Mouse (Mus musculus): ENCODE measurements around the gene Ncf1. TPM values are rescaled to one million over a fixed set of nuclear protein-coding genes. Genes with fewer than 3 reads are reported as not detected.

Ncf1 gene
- polyA plus RNA-seq, 1 experiment, result 8.6 TPM

DNA sequence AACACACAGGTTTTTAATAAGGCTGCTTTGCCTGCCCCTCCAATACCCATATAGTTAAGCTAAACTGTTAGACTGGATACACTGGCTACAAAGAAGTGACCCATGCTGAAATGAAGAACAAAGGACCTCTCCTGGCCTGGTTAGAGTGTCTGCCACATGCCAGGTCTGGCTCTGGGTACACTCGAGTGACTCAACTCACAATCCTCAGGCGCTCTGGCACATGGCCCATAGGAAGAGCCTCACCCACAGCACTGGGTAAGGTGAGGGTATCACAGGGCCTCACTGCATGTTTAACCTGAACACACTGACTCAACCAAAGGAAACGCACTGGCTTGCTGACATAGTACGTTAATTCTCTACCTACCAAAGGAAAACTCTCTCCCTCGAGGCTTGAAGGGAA, 16.7 kb upstream of the Ncf1 start:
- DNase-seq (ENCODE audit: extremely low spot score in 1 of 2, low spot score in 1 of 2), result no peak

DNA sequence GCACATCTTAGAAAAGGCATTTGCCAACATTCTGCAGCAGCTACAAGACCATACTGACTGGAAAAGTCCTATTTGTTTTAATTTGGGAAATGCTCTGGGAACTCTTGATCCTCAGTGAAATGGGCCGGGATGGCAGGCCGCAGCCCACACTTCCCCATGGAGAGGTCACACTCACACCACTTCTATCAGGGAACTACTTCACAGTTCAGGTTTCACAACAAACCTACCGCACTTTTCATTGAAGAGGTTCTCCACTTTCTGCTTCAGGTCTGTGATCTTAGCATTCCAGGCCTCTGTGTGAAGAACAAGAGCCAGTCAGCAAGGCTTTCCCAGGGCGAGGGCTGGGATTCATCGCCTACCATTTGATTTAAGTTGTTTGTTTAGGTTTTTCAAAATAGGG, 15.5 kb upstream of the Ncf1 start:
- DNase-seq (ENCODE audit: extremely low spot score in 1 of 2, low spot score in 1 of 2), result no peak

DNA sequence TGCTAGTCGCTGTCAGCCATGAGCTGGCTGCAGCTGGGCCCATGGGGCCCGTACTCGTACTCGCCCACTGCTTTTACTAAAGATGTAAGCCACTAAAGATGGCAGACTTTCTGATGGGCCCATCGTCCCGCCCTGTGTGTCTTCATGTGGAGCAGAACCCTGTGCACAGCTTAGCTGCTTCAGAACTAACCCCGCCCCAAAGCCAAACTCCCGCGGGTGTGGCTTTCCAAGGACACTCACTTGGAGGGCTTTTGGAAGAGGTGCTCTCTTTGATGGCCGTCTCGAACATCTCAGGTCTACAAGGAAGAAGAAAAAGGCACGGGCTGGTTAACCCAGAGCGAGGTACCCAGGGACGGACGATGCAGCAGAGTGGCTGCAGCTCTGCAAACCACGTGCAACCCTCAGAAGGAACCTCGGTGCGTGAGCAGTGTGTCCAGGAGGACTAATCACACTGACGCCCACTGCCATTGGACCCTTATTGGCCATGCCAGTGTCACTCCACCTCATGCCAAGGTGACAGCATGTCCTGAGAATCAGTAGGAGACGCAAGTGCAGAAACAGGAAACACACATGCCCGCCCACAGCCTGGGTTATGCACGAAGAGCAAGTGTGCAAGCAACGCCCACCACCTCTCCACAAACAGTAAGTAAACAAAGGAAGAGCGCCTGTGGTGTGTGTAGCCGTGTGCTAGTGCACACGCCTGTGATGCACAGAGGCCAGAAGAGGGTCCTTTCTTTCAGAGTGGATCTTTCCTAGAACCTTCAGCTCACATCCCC, 14.4 kb upstream of the Ncf1 start:
- DNase-seq (ENCODE audit: extremely low spot score in 1 of 2, low spot score in 1 of 2), result no peak

DNA sequence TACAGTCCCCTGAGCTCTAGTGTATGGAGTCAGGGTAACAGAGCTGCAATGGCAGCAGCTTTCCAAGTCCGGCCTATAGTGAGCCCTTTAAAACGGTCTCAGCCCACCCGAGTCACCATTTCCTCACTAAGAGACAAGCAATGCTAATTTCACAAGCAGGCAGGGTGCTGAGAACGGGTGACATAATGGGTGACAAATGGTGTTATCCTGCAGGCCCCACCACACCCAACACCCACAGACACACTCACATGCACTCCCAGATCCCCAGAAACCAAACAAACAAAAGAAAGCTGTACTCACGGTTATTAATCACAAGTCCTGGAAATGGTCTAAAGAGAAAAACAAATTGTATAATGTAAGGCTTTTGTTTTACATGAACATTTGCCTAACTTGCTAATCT, 12.4 kb upstream of the Ncf1 start:
- no peak for DNase-seq (ENCODE audit: extremely low spot score in 1 of 2, low spot score in 1 of 2)

DNA sequence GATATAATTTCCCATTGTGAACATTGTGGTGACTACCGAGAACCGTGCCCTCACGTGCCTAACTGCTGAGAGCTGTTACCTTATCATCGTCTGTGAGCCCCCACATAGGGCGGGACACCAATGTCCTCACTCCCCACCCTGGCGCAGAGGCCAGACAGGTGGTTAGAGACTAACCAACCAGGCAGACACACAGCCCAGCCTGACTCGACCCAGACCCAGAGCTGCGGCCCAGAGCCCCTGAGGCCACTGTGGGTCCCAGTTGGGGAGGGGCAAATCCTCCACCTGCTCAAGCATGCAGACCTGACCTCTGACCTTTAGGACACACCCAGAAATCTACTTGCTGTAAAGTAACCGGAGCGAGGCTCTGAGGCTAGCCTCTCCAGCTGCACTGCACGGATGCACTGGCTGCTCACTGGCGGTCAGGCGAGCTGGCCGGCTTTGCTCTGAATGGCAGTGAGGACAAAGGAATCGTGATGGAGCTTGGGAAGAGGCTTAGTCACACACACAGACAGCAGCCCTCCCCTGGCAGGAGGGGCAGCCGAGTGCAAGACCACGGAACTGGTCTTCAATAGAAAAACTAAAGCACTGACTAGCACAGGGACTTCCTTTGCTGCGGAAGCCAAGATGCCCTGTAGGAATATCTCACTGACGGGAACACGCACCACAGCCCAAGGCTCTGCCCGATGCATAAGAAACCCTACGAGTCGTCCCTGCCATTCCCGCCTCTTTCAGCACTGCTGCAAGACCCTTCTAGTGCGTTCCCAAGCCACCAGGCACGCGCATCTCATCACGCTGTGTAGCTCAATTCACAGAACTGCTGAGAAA, 8.7 kb upstream of the Ncf1 start:
- DNase-seq (ENCODE audit: extremely low spot score in 1 of 2, low spot score in 1 of 2), result peak in 1 of 2 experiments; percentile 21

DNA sequence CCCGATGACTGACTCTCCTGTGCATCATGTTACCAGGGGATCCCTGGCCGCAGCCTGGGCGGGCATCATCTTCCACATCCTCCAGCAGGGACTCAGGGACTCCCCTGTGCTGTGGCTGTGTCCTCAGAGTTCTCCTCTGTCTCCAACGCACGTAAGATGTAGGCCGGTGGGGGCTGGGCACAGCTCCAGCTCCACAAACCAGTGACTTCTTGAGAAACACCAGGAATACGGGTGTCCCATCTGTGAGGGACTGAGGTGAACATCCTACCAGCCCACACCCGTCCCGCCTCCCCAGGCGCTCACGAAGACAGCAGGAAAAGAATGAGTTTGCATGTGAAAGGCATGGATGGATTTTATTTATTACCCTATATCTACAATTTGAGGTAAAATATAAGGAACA, 8.1 kb upstream of the Ncf1 start:
- DNase-seq (ENCODE audit: extremely low spot score in 1 of 2, low spot score in 1 of 2), result peak in 1 of 2 experiments; percentile 27

DNA sequence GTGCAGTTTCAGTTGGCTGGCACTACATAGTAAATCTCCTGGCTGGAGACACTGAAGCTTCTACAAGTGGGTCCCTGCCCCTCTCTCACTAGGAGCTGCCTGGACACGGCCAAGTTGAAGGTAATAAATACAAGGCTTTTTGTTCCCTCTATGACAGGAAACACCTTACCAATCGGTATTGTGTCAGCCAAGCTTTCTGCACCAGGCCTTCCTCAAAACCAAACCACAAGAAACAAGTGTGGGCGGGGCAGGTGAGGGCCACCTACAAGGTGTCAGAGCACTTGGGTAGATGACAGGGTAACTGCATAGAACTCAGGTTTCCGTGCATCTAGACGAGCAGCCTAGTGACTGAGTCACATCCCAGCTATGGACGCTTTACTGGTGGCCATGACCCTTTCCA, 7.4 kb upstream of the Ncf1 start:
- no peak for DNase-seq (ENCODE audit: extremely low spot score in 1 of 2, low spot score in 1 of 2)

DNA sequence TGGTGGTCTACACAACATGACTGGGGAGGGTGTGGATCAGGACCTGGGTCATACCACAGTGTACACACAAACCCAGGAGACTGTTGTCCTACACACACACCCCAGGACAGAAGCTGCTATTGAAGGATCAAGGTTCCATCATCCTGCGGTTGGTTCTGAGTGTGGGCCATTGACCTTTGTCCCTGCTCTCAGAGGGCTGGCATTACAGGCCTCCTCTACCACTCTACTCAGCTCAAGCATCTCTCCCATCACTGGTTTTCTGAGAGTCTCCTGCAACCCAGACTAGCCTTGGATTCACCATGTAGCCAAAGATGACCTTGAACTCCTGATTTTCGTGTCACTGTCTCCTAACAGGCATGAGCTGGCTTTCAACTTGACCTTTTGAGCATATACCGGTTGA, 6.8 kb upstream of the Ncf1 start:
- no peak for DNase-seq (ENCODE audit: extremely low spot score in 1 of 2, low spot score in 1 of 2)

DNA sequence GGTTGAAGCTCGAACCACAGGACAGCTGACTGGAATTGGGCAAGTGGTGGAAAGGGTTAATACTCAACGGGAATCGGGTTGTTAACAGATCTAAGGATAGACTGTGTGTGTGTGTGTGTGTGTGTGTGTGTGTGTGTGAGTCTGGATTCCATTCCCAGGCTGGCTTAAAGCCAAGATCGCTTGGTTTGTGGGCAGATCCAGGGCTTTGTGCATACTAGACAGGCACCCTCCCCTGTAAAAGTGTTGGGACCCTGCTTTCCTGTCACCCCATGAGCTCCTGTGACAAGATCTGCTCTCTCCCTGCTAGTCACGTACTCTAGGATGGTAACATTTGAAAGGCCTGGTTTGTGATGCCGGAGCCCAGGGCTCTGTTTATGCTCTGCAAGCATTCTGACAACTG, 5.7 kb upstream of the Ncf1 start:
- peak in 1 of 2 experiments; percentile 62 for DNase-seq (ENCODE audit: extremely low spot score in 1 of 2, low spot score in 1 of 2)

DNA sequence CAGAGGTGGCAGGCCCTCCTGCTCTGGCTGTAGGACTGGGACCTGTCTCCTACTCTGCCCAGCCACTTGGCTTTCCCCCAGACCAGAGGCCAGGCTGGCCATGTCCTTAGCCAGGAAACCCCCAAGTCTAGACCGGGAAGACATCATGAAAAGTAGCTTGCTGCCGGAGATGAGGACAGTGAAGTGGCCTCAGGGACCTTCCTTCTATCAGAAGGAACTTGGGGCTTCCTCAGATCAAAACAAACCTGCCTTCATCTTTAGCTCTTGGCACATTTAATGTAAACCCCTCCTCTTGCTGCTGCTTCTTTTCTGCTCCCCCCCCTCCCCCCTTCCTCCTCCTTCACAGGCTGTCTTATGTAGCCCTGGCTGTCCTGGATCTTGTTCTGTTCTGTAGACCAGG, 4.8 kb upstream of the Ncf1 start:
- DNase-seq (ENCODE audit: extremely low spot score in 1 of 2, low spot score in 1 of 2), result no peak

DNA sequence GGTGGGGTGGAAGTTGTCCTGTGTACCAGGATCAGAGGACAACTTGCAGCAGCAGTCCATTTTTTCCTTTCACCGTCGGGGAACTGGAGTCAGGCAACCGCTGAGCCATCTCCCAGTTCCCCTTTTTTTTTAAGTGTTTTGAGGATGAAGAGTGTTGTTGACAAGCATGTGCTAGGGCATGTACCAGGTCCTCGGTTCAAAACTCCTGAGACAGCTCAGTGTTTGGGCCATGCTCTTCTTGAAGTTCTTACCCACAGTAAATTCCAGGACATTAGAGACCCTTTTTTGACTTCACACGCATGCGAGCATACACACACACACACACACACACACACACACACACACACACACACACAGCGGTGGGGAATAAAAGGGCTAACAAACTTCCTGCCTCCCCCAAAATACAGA, 3.8 kb upstream of the Ncf1 start:
- no peak for DNase-seq (ENCODE audit: extremely low spot score in 1 of 2, low spot score in 1 of 2)

DNA sequence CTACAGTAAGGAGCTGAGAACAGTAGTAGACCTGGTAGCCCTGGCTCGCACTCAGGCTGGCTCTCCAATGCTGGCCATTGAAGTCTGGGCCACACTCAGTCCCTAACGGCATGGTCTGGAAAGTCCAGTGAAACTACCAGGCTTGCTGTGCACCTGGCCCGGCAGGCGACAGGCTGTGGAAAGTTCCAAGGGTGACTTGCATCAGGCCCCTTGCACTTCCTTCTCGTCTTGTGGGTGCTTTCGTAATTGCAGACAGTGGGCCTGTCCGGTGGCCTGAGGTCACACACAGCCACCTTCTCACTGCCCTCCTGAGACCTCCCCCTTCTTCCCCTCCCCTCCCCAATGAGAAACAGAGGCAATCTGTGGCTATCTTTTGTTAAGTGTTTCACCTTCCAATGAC, 3.1 kb upstream of the Ncf1 start:
- no peak for DNase-seq (ENCODE audit: extremely low spot score in 1 of 2, low spot score in 1 of 2)

DNA sequence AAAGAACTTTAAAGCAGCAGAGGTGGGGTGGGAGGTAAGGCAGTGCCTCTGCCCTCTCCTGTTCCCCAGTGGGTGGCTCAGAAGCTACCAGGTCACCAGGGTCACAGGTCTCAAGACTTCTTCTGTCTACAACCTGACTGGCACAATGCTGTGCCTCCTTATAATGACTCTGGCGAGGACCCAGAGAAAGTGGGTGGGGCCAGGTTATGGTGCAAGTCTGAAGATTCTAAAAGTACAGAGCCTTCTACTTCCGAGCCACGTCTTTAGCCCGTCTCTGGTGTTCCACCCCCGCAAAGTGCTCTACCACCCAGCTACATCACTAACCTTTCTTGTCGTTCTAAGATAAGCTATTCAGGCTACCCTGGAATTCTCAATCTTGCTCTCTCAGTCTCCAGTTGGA, 2.7 kb upstream of the Ncf1 start:
- no peak for DNase-seq (ENCODE audit: extremely low spot score in 1 of 2, low spot score in 1 of 2)

DNA sequence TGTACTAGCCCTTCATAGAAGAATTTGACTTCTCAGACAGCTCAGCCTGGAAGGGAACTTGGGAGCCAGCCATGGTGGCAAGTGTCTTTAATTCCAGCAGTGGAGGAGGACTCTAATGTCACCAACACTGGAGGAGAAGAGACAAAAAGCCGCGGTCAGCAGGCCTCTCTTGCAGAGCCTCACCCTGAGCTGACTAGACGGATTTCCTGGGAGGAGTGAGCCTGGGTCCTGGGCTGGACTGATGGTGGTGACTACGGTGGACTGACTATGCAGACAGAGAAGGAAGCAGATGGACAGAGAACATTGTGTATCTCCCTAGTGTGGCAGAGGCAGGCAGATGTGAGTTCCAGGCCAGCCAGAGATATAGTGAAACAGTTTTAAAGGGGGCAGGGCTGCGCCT, 2.0 kb upstream of the Ncf1 start:
- DNase-seq (ENCODE audit: extremely low spot score in 1 of 2, low spot score in 1 of 2), result no peak

DNA sequence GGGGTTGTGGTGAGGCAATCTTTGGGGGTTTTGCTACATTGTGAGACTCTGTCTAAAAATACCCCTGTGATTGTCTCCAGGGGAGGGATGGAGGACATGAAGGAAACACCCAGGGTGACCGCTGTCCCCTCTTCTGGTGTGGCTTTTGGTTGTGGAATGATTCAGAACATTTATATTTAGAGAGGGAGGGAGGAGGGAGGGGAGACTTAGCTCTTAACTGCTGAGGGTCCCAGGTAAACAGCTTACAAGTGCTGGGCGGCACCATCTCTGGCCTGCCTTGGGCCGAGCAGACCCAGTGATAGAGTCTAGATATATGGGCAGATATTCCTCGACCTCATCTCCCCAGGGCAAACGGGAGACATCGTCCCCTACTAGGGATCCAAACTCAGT, 1.2 kb downstream of the Ncf1 start:
- DNase-seq (ENCODE audit: extremely low spot score in 1 of 2, low spot score in 1 of 2), result no peak

DNA sequence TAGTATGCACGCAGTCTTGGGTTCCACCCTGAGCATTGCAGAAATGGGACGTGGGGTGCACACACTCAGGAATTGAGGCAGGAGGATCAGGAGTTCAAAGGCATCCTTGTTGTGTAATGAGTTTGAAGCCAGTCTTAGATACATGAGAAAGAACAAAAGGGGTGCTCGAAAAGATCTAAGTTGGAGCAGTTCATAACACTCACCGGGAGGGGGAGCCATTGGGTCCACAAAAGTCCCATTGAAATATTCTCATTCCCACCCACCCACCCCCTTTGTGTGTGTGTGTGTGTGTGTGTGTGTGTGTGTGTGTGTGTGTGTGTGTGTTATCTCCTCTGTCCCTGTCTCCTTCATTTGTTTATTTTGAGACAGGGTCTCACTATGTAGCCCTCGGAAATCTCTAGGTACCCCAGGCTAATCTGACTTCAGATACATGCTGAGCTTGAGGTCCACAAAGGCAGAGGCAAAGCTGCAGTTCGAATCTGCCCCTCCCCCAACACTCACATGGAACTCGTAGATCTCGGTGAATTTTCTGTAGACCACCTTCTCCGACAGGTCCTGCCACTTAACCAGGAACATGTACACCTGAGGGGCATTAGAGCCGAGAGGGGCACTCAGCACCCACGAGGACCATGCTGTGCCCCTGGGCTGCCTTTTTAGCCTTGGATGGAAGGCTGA, 1.7 kb downstream of the Ncf1 start:
- DNase-seq (ENCODE audit: extremely low spot score in 1 of 2, low spot score in 1 of 2), result peak in 1 of 2 experiments; percentile 56

DNA sequence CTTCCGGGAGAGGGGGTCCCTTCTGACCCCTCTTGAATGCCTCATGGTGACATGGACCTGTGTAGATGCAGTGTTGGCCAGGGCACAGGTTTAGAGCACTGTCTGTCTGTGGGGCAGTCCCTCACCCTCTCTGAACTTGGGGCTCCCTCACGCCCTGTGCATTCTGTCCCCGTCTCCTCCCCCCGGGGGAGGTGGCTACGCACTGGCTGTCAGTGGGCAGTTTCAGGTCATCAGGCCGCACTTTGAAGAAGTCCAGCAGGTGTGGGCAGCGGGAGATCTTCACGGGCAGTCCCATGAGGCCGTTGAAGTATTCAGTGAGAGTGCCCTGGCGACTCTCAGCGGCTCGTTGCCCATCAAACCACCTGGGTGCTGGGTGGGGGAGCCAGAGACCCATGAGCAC, 2.5 kb downstream of the Ncf1 start:
- no peak for DNase-seq (ENCODE audit: extremely low spot score in 1 of 2, low spot score in 1 of 2)

DNA sequence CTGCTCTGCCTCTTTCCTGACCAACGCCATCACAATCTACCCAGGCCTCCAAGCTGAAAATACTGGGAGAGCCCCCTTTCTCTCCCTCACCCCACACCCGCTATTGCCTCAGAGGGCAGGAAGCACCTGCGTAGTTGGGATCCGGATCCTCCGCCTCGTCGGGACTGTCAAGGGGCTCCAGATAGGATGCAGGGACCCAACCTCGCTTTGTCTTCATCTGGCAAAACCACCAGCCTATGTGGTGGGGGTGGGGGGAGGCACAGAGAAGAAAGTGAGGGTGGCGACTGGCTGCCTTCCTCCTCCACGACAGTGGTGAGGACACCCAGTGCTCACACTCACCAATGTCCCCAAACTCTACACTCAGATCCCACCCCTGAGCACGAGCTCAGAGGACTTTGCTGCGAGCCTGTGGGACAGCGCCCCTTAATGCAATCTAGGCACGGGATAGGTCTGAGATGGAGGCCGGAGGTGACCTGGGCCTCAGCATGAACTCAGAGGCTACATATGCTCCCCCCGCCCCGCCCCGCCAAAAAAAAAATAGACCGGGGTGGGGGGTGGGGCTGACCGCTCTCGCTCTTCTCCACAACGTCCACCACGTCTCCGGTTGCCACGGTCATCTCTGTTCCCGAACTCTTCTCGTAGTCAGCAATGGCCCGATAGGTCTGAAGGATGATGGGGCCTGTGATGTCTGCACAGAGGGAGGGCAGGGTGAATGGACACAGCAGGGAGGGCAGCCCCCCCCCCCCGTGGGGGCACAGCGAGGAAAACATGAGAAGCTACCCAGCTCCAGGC, 4.1 kb downstream of the Ncf1 start:
- no peak for DNase-seq (ENCODE audit: extremely low spot score in 1 of 2, low spot score in 1 of 2)

DNA sequence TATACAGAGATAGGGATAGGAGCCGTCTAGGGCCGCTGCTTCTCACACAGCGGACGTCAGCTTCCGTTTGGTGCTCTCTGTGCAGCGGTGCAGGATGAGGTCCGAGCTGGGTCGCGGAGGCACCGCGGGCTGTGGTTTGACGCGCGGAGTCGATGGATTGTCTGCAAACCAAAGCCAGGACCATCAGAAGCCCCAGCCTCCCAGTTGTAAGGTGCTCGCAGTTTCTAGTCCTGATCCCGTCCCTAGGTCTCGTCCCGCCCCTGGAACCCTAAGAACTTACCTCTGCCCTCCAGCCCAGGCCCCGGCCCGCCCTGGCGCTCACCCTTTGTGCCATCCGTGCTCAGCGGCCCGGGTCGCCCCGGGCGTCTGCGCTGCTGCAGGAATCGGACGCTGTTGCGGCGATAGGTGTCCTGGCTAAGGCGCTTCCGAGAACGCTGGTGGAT, 7.7 kb downstream of the Ncf1 start:
- DNase-seq (ENCODE audit: extremely low spot score in 1 of 2, low spot score in 1 of 2), result no peak

DNA sequence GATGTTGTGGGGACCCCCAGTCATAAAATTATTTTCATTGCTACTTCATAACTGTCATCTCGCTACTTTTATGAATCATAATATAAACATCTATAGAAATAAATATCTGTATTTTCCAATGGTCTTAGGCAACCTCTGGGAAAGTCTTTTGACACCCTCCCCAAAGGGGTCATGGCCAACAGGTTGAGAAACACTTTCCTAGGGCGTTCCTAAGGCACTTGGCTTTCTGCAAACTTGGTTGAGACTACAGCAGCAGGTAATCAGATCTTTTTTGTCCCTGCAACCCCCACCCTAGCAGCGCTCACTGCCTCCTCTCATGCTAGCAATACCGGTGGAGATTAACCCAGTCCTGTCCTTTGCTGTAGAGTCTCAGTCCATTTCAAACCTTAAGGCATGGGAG, 8.1 kb downstream of the Ncf1 start:
- no peak for DNase-seq (ENCODE audit: extremely low spot score in 1 of 2, low spot score in 1 of 2)

DNA sequence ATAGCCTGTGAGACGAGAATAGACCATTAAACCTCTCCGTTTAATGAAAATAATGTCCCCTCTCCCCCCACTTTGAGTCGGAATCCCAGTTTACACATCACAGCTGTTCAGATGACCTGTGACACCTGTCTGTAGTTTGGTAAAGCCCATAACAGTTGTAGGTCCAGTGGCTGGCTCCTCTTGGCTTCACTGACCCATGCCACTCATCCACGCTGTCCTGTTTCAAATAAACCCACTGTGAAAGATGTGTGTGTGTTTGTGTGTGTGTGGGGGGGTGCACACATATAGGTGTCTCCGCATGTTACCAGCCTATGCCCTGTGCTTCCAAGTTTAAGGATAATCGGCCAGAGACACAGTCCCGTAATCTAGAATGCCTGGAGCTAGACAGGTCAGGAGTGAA, 11.5 kb downstream of the Ncf1 start:
- DNase-seq (ENCODE audit: extremely low spot score in 1 of 2, low spot score in 1 of 2), result no peak

Data from frontal cortex, adult 2 months (tissue).